Mouse (Mus musculus) B cell, adult 2 months (primary cell): ENCODE results near the gene Prkra.

Experiments
- DNase-seq, 2 experiments: peaks; one replicate each; pipeline ENCODE4 v3.0.0; 2022

Prkra gene

GRCm38 (mm10) chr2:76647883-76648570 is at the start of gene Prkra, which contains the start of gene Pjvk:
Gene Prkra (minus strand): TSS chr2:76648015.
Gene Pjvk (plus strand): TSS chr2:76648476.
- peak; percentile 78 to 82 for DNase-seq

DNA sequence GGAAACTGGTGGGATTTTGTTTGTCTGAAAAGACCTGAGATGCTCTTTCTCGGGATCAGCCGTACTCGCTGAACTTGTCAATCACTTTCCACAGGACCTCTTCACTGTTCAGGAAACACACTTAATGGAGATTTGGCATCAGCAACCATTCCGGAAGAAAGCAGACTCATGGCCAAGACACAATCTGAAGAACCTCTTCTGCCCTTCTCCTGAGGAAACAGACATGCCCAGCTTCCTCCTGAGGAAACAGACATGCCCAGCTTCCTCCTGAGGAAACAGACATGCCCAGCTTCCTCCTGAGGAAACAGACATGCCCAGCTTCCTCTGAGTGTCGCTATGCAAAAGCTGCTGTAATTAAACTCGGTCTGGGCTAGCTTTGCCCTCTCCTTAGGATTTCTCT is 47.5 kb upstream of the Prkra start:
- DNase-seq, result no peak

GRCm38 (mm10) chr2:76693765-76694164 is 46.0 kb upstream of the Prkra start:
- DNase-seq, result no peak

GRCm38 (mm10) chr2:76690436-76691204 is 42.8 kb upstream of the Prkra start:
- DNase-seq, result no peak

GRCm38 (mm10) chr2:76688162-76688561 is 40.3 kb upstream of the Prkra start:
- no peak for DNase-seq

DNA sequence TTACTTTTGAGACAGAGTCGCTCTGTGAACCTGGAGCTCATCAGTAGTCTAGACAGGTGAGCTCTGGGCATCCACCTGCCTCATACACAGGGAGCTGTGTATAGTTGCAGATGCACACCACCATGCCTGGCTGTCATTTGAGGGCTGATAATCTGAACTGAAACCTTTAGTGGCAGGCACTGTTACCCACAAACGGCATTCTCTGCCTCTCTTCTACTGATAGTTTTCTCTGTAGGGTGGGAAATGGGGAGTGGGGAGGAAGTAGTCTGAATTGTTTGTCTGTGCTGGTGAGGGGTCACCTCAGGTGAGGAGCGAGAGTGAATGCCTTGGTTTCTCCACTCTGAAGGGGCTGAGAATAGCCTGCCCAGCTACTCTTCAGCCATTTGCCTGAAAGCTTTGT is 39.8 kb upstream of the Prkra start:
- no peak for DNase-seq

- no peak for DNase-seq
These were observed 39.2 kb upstream of the Prkra start for GRCm38 (mm10) chr2:76686986-76687385.

DNA sequence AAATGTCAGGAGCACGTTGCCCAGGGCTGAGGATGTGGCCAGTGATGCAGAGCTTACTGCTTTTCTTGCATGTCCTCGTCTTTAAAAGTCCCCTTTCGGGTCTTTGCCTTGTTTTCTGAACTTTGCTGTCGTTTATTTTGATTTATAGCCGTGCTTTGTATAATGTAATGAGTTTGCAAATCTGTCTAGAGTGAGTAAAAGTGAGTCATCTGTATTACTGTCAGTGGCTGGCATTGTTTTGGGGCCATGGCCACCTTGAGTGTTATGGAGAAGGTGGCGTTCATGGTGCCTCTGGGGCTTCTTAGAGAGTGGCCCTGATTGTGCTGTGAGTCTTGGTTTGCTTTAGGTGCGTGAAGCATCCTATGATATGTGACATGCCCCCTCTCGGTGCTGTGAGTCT is 34.5 kb upstream of the Prkra start:
- no peak for DNase-seq

DNA sequence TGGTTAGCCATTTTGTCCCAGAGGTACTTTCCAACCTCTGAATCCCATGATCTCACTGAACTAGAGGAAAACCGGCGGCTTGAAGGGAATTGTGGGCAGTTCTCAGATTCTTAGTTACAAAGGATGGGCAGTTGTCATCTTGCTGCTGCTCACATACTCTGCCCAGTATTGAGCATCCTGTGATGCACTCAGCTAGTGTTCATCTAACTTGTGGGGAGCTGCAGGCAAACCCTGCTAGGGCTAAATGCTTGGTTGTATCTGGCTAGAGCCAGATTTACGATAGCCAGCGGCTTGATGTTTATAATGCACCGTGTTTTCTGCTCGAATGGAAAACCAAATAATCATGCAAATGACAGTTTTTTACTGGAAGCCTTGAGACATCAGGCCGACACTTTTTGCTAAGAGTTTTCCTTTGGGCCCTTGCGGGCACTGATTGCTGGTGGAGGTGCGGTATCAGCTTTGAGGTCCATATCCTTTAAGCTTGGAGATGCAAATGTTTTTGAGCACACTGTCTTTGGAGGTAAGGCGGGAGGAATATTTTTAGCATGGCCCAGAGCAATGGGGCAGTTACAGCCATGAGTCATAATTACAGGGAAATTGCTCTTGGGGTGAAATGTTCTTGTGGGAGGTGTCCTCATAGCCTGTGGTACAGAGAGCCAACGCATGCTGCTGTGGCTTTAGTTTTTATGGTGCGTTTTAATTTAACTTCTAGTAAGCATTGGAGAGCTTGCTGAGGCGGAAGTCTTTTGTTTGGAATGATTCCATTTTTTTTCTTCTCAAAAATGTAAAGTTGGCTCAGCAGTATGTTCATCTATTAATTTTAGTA is 28.8 kb upstream of the Prkra start:
- DNase-seq, result no peak

- no peak for DNase-seq
These were observed 28.1 kb upstream of the Prkra start for GRCm38 (mm10) chr2:76675949-76676348.

DNA sequence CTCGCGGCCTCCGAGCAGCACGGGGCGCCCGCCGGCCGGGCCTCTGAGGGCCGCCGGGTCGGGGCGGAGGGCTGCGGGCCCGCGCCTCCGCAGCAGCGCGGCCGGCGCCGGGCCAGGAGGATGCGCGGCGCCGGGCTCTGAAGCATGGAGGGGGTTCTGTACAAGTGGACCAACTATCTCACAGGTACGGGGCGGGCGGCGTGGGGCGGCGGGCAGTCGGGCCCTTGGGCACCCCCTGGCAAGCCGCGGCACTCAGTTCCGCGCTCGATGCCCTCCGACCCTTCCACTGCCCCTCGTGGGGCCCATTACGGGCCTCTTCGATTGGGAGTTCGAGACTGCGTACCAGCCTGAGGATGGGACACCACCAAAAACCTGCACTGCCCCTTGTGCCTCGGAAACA is 27.6 kb upstream of the Prkra start:
- DNase-seq, result peak in 1 of 2 experiments; percentile 48

DNA sequence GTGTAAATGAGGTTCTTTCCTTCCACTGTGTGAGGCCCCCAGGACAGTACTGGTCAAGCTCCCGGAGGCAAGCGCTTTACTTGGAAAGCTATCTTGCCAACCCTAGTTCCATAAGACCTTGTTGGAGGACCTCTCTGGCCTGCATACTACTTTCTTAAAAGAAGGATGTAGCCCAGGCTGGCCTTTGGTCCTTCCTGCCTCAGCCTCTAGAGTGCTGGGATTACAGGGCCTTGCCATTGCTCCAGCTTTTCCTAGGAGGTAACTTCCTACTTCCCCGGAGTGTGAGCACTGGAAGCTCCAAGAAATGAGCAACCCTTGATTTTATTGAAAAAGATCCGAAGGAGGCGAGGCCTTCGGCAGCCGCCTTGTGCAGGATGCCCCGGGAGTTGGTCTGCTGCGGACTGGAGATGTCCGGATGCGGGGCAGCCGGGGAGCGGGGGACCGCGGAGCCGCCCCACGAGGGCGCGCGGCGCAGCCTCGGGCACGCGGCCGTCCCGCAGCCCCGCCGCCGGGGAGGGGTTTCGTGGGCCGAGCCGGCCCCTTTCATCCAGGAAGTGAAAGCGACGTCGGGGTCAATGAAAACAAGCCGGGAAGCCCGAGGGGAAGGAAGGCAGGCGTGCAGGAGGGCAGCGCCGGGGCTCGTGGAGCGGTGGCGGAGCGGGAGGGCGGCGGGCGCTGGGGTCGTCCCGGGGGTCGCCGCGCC is 27.1 kb upstream of the Prkra start, which contains the start of gene Plekha3:
Gene Plekha3, plus strand, starts transcription at position 557 of the 703 bp plus-strand sequence.
- DNase-seq, result peak; percentile 82

- DNase-seq, result peak; percentile 66 to 72
These were observed 25.8 kb upstream of the Prkra start for GRCm38 (mm10) chr2:76673472-76674081.

- DNase-seq, result peak; percentile 95
These were observed 25.2 kb upstream of the Prkra start, which contains the start of gene Fkbp7 for GRCm38 (mm10) chr2:76672966-76673392. Gene Fkbp7 (minus strand): TSS chr2:76673116.

DNA sequence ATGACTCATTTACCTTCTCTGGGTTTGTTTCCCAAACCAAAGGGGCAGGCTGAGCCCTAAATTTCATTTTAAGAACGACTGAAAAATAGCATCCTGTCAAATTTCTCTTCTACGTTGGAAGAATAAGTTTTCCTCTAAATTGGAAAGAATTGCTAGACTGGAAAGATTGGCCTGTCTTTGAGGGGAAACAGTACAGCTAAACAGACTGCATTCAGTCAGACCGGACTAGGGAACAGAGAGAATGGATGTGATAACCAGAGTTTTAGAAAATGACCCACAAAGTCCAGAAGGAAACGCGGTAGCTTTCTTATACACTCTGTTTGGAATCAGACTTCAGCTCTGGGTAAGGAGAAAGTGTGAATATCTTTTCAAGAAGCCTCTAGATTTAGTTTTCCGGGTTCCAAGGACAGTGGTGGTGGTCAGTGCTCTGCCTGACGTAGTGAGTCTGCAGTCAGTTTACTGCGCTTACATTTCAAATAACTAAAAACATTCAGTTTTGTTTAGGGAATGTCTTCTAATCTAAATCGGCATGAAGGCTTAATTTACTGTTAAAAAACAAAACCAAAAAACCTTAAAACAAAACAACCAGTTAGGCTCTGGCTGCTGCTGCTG is 24.4 kb upstream of the Prkra start:
- peak in 1 of 2 experiments; percentile 8 for DNase-seq

DNA sequence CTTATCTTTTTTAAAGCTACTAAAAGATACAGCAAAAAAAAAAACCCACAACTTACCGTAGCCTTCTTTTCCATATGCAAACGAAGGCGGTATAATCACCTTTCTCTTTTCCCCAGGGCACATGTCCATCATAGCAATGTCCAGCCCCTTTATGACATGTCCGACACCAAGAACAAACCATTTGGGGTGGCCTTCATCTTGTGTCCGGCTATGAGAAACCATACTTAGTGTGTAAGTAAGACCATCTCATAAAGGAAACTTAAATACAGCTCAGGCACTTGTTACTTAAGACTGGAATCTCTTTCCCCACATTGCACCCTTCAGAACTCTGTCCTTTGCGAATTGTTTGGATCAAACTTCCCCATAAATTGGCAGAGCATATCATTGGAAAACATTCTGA is 23.8 kb upstream of the Prkra start:
- DNase-seq, result no peak

GRCm38 (mm10) chr2:76667200-76667599 is 19.4 kb upstream of the Prkra start:
- DNase-seq, result no peak

DNA sequence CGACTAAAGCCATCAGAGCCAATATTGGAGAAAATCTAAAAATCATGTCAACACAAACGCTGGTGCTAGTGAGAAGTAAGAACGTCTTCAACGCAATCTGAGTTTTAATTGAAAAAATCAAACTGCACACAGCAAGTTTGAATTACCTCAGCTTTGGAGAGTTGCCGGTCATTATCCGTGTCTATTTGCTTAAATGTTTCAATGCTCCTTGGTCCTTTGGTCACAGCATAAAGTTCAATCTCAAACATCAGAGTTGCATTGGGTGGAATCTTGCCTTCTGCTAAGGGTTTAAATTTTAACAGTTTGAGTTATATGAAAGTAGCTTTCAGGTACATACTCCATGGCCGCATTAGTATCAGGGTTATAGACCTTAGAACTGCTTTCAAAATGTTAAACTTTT is 17.7 kb upstream of the Prkra start:
- no peak for DNase-seq

- no peak for DNase-seq
These were observed 11.6 kb upstream of the Prkra start for GRCm38 (mm10) chr2:76659419-76659818.

DNA sequence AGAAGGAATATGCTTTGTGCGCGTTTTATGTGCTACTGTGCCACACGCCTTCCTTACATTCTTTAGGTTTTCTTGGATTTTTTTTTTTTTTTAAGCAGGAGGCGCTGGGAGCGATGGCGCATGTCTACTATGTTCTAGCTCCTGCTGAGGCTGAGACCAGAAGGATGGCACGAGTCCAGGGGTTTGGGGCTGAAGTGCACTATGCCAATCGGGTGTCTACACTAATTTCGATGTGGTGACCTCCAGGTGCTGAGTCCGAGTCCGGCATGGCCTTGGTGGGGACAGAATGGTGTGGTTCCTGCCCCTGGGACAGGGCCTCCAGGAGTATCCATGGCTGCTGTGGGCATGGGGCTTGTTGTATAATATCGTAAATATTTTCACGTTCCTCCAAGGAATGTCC is 10.7 kb upstream of the Prkra start:
- no peak for DNase-seq

DNA sequence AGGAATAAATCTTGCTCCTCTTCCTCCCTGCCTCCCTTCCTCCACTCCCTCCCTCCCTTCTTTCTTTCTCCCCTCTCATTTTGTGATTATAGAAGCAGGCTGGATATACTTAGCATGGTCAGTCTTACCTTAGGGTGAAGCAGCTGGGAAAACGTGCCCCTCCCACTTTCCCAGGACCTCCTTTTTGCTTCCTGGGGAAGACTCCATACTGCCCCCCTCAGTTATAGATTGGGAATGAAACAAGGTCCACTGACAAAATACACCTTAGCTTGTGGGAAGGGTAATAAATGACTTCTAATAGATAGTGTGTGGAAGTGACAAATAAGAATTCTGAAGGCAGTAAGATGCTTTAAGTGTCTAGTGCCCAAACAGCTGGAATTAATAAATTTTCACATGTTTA is 8.2 kb upstream of the Prkra start:
- no peak for DNase-seq

GRCm38 (mm10) chr2:76655444-76655843 is 7.6 kb upstream of the Prkra start:
- DNase-seq, result no peak
